Mouse (Mus musculus): ENCODE data around the gene Tmpo. TPM values are rescaled to one million over a fixed set of nuclear protein-coding genes. Genes with fewer than 3 reads are reported as not detected.

Gene Tmpo
- polyA plus RNA-seq, 1 experiment: 21.1 TPM

- WGBS: 24% methylated on average over 1 of the region's 1 CpGs
- TF ChIP-seq CTCF (conservative IDR thresholded peaks at IDR 0.05; ENCODE audit: insufficient read depth, insufficient read length, low read depth, low read length): no peak
- TF ChIP-seq POLR2A (IDR thresholded peaks at IDR 0.05; ENCODE audit: low read depth, low read length): no peak
- H3K36me3 ChIP-seq (ENCODE audit: control insufficient read depth, insufficient read depth, low read length): no peaks in the 10 kb centered on the region
- H3K4me1 ChIP-seq (ENCODE audit: control insufficient read depth, insufficient read depth, low read length): peaks cover 12% of the 10 kb centered on the region; the same call in 1 of the 2 replicates
- H3K27me3 ChIP-seq (replicated peaks; ENCODE audit: control insufficient read depth, insufficient read depth, low read length): no peaks in the 10 kb centered on the region
- H3K4me3 ChIP-seq (ENCODE audit: insufficient read depth, low read depth, low read length): no peak overlapping the region
- peak; percentile 89 for DNase-seq
- H3K27ac ChIP-seq (ENCODE audit: insufficient read depth, low read depth, low read length): peak overlapping the region; percentile 59; the same call in 1 of the 2 replicates
Observed at GRCm38 (mm10) chr10:91128551-91129160, 52.5 kb downstream of the Tmpo start.

- no peak overlapping the region for H3K4me3 ChIP-seq (ENCODE audit: insufficient read depth, low read depth, low read length)
- no peaks in the 10 kb centered on the region for H3K27me3 ChIP-seq (replicated peaks; ENCODE audit: control insufficient read depth, insufficient read depth, low read length)
- H3K4me1 ChIP-seq (ENCODE audit: control insufficient read depth, insufficient read depth, low read length): peaks cover 12% of the 10 kb centered on the region; the same call in 1 of the 2 replicates
- 47% methylated on average over 2 of the region's 2 CpGs for WGBS
- DNase-seq: no peak
- no peaks in the 10 kb centered on the region for H3K36me3 ChIP-seq (ENCODE audit: control insufficient read depth, insufficient read depth, low read length)
- H3K27ac ChIP-seq (ENCODE audit: insufficient read depth, low read depth, low read length): peak overlapping the region; percentile 97
- no peak for TF ChIP-seq CTCF (conservative IDR thresholded peaks at IDR 0.05; ENCODE audit: insufficient read depth, insufficient read length, low read depth, low read length)
- TF ChIP-seq POLR2A (IDR thresholded peaks at IDR 0.05; ENCODE audit: low read depth, low read length): no peak
Observed at GRCm38 (mm10) chr10:91127395-91127794, 53.7 kb downstream of the Tmpo start.

GRCm38 (mm10) chr10:91126618-91127355 lies 54.3 kb downstream of the Tmpo start:
- peaks cover 3% of the 10 kb centered on the region for H3K36me3 ChIP-seq (ENCODE audit: control insufficient read depth, insufficient read depth, low read length)
- DNase-seq: peak; percentile 70
- WGBS: 44% methylated on average over 10 of the region's 10 CpGs
- no peak overlapping the region for H3K4me3 ChIP-seq (ENCODE audit: insufficient read depth, low read depth, low read length)
- peaks cover 15% of the 10 kb centered on the region; the same call in 1 of the 2 replicates for H3K4me1 ChIP-seq (ENCODE audit: control insufficient read depth, insufficient read depth, low read length)
- peak overlapping the region; percentile 97 for H3K27ac ChIP-seq (ENCODE audit: insufficient read depth, low read depth, low read length)
- H3K27me3 ChIP-seq (replicated peaks; ENCODE audit: control insufficient read depth, insufficient read depth, low read length): no peaks in the 10 kb centered on the region
- no peak for TF ChIP-seq CTCF (conservative IDR thresholded peaks at IDR 0.05; ENCODE audit: insufficient read depth, insufficient read length, low read depth, low read length)
- no peak for TF ChIP-seq POLR2A (IDR thresholded peaks at IDR 0.05; ENCODE audit: low read depth, low read length)

GRCm38 (mm10) chr10:91123828-91124822 lies 57.0 kb downstream of the Tmpo start, which contains the start of gene Slc25a3:
Gene Slc25a3 (minus strand): TSS chr10:91124059.
- TF ChIP-seq POLR2A (IDR thresholded peaks at IDR 0.05; ENCODE audit: low read depth, low read length) (peak; percentile 99), CTCF (conservative IDR thresholded peaks at IDR 0.05; ENCODE audit: insufficient read depth, insufficient read length, low read depth, low read length) (no peak)
- Histone ChIP-seq H3K27ac (ENCODE audit: insufficient read depth, low read depth, low read length) (peak within 1 kb of the TSS; percentile 98), H3K4me3 (ENCODE audit: insufficient read depth, low read depth, low read length) (peak within 1 kb of the TSS; percentile 99), H3K4me1 (ENCODE audit: control insufficient read depth, insufficient read depth, low read length) (peaks cover 17% of the 10 kb centered on the region; the same call in 1 of the 2 replicates), H3K36me3 (ENCODE audit: control insufficient read depth, insufficient read depth, low read length) (peaks cover 9% of the 10 kb centered on the region), H3K27me3 (replicated peaks; ENCODE audit: control insufficient read depth, insufficient read depth, low read length) (no peaks in the 10 kb centered on the region)
- peak; percentile 98 for DNase-seq
- 6% methylated on average over 59 of the region's 59 CpGs for WGBS

GRCm38 (mm10) chr10:91123281-91123827 lies 57.8 kb downstream of the Tmpo start:
- DNase-seq: peak; percentile 68
- TF ChIP-seq POLR2A (IDR thresholded peaks at IDR 0.05; ENCODE audit: low read depth, low read length) (no peak), CTCF (conservative IDR thresholded peaks at IDR 0.05; ENCODE audit: insufficient read depth, insufficient read length, low read depth, low read length) (no peak)
- H3K4me1 ChIP-seq (ENCODE audit: control insufficient read depth, insufficient read depth, low read length): peaks cover 17% of the 10 kb centered on the region; the same call in 1 of the 2 replicates
- WGBS: under 1% methylated on average over 44 of the region's 44 CpGs
- H3K36me3 ChIP-seq (ENCODE audit: control insufficient read depth, insufficient read depth, low read length): peaks cover 13% of the 10 kb centered on the region
- peak overlapping the region; percentile 99 for H3K4me3 ChIP-seq (ENCODE audit: insufficient read depth, low read depth, low read length)
- no peaks in the 10 kb centered on the region for H3K27me3 ChIP-seq (replicated peaks; ENCODE audit: control insufficient read depth, insufficient read depth, low read length)
- peak overlapping the region; percentile 98 for H3K27ac ChIP-seq (ENCODE audit: insufficient read depth, low read depth, low read length)

GRCm38 (mm10) chr10:91122646-91123045 lies 58.5 kb downstream of the Tmpo start:
- WGBS: 4% methylated on average over 6 of the region's 6 CpGs

More at GRCm38 (mm10) chr10:91122646-91123045, 58.5 kb downstream of the Tmpo start:
- Histone ChIP-seq H3K4me3 (ENCODE audit: insufficient read depth, low read depth, low read length) (peak overlapping the region; percentile 16; the same call in 1 of the 2 replicates), H3K27me3 (replicated peaks; ENCODE audit: control insufficient read depth, insufficient read depth, low read length) (no peaks in the 10 kb centered on the region), H3K36me3 (ENCODE audit: control insufficient read depth, insufficient read depth, low read length) (peaks cover 17% of the 10 kb centered on the region), H3K4me1 (ENCODE audit: control insufficient read depth, insufficient read depth, low read length) (peaks cover 15% of the 10 kb centered on the region; the same call in 1 of the 2 replicates), H3K27ac (ENCODE audit: insufficient read depth, low read depth, low read length) (peak overlapping the region; percentile 13; the same call in 1 of the 2 replicates)
- no peak for DNase-seq
- TF ChIP-seq POLR2A (IDR thresholded peaks at IDR 0.05; ENCODE audit: low read depth, low read length) (no peak), CTCF (conservative IDR thresholded peaks at IDR 0.05; ENCODE audit: insufficient read depth, insufficient read length, low read depth, low read length) (no peak)

Measured in kidney, adult 2 months (tissue).